Mouse (Mus musculus): ENCODE results near the gene Fsip1.

DNA sequence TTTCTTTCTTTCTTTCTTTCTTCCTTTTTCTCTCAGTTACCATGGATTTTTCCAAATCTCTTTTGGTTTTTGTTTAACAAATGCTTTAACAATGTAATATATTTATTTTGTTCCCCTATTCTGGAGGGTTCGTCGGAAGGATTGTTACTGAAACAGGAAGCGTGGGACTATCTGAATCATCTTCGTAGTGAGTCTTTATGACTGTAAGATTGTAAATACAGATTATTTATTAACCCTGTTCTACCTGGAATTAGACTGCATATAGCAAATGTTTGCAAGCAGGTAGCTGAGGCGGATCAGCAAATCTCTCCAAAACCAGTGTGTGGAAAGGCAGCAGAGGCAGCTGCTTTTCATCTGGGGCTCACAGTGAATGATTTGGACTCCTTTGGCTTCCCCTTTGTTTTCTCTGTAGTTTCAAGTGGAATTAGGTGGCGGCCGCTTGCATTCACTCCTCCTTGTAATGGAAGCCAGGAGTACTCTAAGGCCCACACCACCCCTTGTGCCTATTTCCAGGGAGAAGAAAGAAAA, 130.8 kb downstream of the Fsip1 start:
- TF ChIP-seq CTCF (IDR thresholded peaks at IDR 0.05; ENCODE audit: low read depth), result no peak
- no peak for TF ChIP-seq EP300 (IDR thresholded peaks at IDR 0.05; ENCODE audit: low read depth)

All from liver, embryonic 14.5 days (tissue).